Mouse (Mus musculus) heart, postnatal 0 days (tissue): Measurements from ENCODE around the gene Zfp853. TPM values are rescaled to one million over a fixed set of nuclear protein-coding genes. Genes with fewer than 3 reads are reported as not detected.

Experiments
- ATAC-seq: fragments of 200-750 bp; cut with Nextera tagmentation; 2 replicates; pipeline ENCODE4 v1.8.0; 2017; ENCODE audit warnings: low read depth, moderate number of reproducible peaks, moderate library complexity; ENCODE audit not compliant: insufficient read depth
- DNase-seq: peaks from one replicate; pipeline ENCODE4 v3.0.0-alpha.2; 2016; ENCODE audit warnings: low spot score
- H3K27ac ChIP-seq: fragments of 300-500 bp; sonication (generic); 2 replicates; pipeline ENCODE4 v1.5.1; 2014; ENCODE audit warnings: low read depth, mild to moderate bottlenecking
- H3K27me3 ChIP-seq: fragments of 300-500 bp; sonication (generic); 2 replicates; pipeline ENCODE4 v1.6.1; 2014; ENCODE audit warnings: low read length, mixed read lengths; ENCODE audit not compliant: control insufficient read depth, insufficient read depth
- H3K36me3 ChIP-seq: fragments of 300-500 bp; sonication (generic); replicated peaks from 2 replicates; pipeline ENCODE4 v1.6.1; 2014; ENCODE audit warnings: low read length, mixed read lengths; ENCODE audit not compliant: control insufficient read depth, insufficient read depth
- H3K4me1 ChIP-seq: fragments of 300-500 bp; sonication (generic); 2 replicates; pipeline ENCODE4 v1.6.1; 2014; ENCODE audit warnings: antibody characterized with exemption; ENCODE audit not compliant: control insufficient read depth, insufficient read depth
- H3K4me2 ChIP-seq: fragments of 300-500 bp; sonication (generic); 2 replicates; pipeline ENCODE4 v1.6.1; 2014; ENCODE audit warnings: low read depth, mild to moderate bottlenecking, low read length, moderate library complexity
- H3K4me3 ChIP-seq: fragments of 300-500 bp; sonication (generic); 2 replicates; pipeline ENCODE4 v1.5.1; 2014; ENCODE audit warnings: low read depth, low read length
- H3K9ac ChIP-seq: fragments of 300-500 bp; sonication (generic); replicated peaks from 2 replicates; pipeline ENCODE4 v1.6.1; 2014; ENCODE audit warnings: low read depth, low read length, mixed read lengths
- H3K9me3 ChIP-seq: fragments of 300-500 bp; sonication (generic); replicated peaks from 2 replicates; pipeline ENCODE4 v1.6.1; 2016; ENCODE audit warnings: low read length; ENCODE audit not compliant: control insufficient read depth
- CTCF ChIP-seq: IDR thresholded peaks from 2 replicates; pipeline ENCODE4 v1.5.1; 2016; ENCODE audit warnings: antibody characterized with exemption, control low read depth, low read depth
- EP300 ChIP-seq: IDR thresholded peaks from 2 replicates; pipeline ENCODE4 v1.6.1; 2016; ENCODE audit warnings: antibody characterized with exemption, low read depth
- WGBS: fragments of 180-500 bp; shearing (Covaris S2); extraction: QIAGEN DNeasy Blood & Tissue Kit; methylation state at CpG from one replicate; pipeline ENCODE4 v1.1.7; 2014; 5-methylcytosine and 5-hydroxymethylcytosine counted together
- polyA plus RNA-seq: library from polyadenylated mRNA; unstranded; fragments of >200 nt; fragmentation: Nextera tagmentation; extraction: Ambion mirVana; gene quantifications from 2 replicates; pipeline ENCODE4 v1.2.1, GENCODE M21; 2015
- total RNA-seq: library from RNA; depleted of rRNA; stranded (reverse); fragments of >200 nt; gene quantifications from 2 replicates; pipeline ENCODE4 v1.2.3, GENCODE M21; 2014; ENCODE audit warnings: low replicate concordance

Zfp853 gene
- total and polyA plus RNA-seq, 2 experiments from 2014 or later, result 0.04 TPM; not detected in 1

GRCm38 (mm10) chr5:143299686-143300085 lies 6.3 kb upstream of the Zfp853 start:
- no peak overlapping the region for H3K27ac ChIP-seq
- H3K4me3 ChIP-seq, result no peak overlapping the region
- no peak overlapping the region for H3K9ac ChIP-seq
- no peaks in the 10 kb centered on the region for H3K9me3 ChIP-seq
- H3K27me3 ChIP-seq, result no peaks in the 10 kb centered on the region
- 89% methylated on average over 4 of the region's 4 CpGs for WGBS
- H3K4me2 ChIP-seq, result no peak overlapping the region
- H3K36me3 ChIP-seq, result peaks cover 39% of the 10 kb centered on the region
- DNase-seq (no peak), ATAC-seq (no peak)
- TF ChIP-seq CTCF (peak; percentile 67), EP300 (no peak)
- H3K4me1 ChIP-seq, result no peaks in the 10 kb centered on the region

GRCm38 (mm10) chr5:143298391-143298790 lies 5.0 kb upstream of the Zfp853 start:
- Histone ChIP-seq H3K27me3 (peaks cover 12% of the 10 kb centered on the region), H3K27ac (no peak overlapping the region), H3K4me3 (no peak overlapping the region), H3K9ac (no peak overlapping the region), H3K36me3 (peaks cover 31% of the 10 kb centered on the region), H3K4me2 (no peak overlapping the region), H3K9me3 (no peaks in the 10 kb centered on the region), H3K4me1 (peaks cover 7% of the 10 kb centered on the region; the same call in 1 of the 2 replicates)
- ATAC-seq (no peak), DNase-seq (no peak)
- 90% methylated on average over 7 of the region's 7 CpGs for WGBS
- no peak for TF ChIP-seq CTCF
- TF ChIP-seq EP300, result no peak

- 56% methylated on average over 9 of the region's 9 CpGs for WGBS
- no peak for ATAC-seq
- no peak for DNase-seq
These were observed 4.6 kb upstream of the Zfp853 start for GRCm38 (mm10) chr5:143297986-143298385.

GRCm38 (mm10) chr5:143295330-143295729 lies 1.9 kb upstream of the Zfp853 start:
- 95% methylated on average over 2 of the region's 2 CpGs for WGBS
- TF ChIP-seq CTCF (no peak), EP300 (no peak)
- no peak overlapping the region for H3K27ac ChIP-seq

More at GRCm38 (mm10) chr5:143297986-143298385, 4.6 kb upstream of the Zfp853 start:
- H3K4me3 ChIP-seq, result no peak overlapping the region
- H3K27ac ChIP-seq, result no peak overlapping the region
- H3K4me2 ChIP-seq, result no peak overlapping the region
- peaks cover 27% of the 10 kb centered on the region for H3K36me3 ChIP-seq
- peaks cover 8% of the 10 kb centered on the region; the same call in 1 of the 2 replicates for H3K4me1 ChIP-seq
- H3K9ac ChIP-seq, result no peak overlapping the region
- H3K27me3 ChIP-seq, result peaks cover 16% of the 10 kb centered on the region
- H3K9me3 ChIP-seq, result no peaks in the 10 kb centered on the region
- TF ChIP-seq EP300 (no peak), CTCF (no peak)

GRCm38 (mm10) chr5:143294862-143295261 lies 1.4 kb upstream of the Zfp853 start:
- Histone ChIP-seq H3K4me2 (no peak overlapping the region), H3K36me3 (peaks cover 2% of the 10 kb centered on the region; the same call in 1 of the 2 replicates), H3K9ac (no peak overlapping the region), H3K4me3 (no peak overlapping the region), H3K9me3 (no peaks in the 10 kb centered on the region), H3K27ac (no peak overlapping the region), H3K27me3 (peaks cover 46% of the 10 kb centered on the region), H3K4me1 (peaks cover 8% of the 10 kb centered on the region; the same call in 1 of the 2 replicates)
- 92% methylated on average over 3 of the region's 3 CpGs for WGBS
- no peak for DNase-seq
- ATAC-seq, result no peak
- TF ChIP-seq EP300 (no peak), CTCF (peak; percentile 11)

More at GRCm38 (mm10) chr5:143295330-143295729, 1.9 kb upstream of the Zfp853 start:
- H3K9me3 ChIP-seq, result no peaks in the 10 kb centered on the region
- H3K36me3 ChIP-seq, result peaks cover 6% of the 10 kb centered on the region; the same call in 1 of the 2 replicates
- H3K4me3 ChIP-seq, result no peak overlapping the region
- peaks cover 8% of the 10 kb centered on the region; the same call in 1 of the 2 replicates for H3K4me1 ChIP-seq
- DNase-seq (no peak), ATAC-seq (no peak)
- no peak overlapping the region for H3K9ac ChIP-seq
- peaks cover 41% of the 10 kb centered on the region for H3K27me3 ChIP-seq
- no peak overlapping the region for H3K4me2 ChIP-seq

GRCm38 (mm10) chr5:143292879-143293278 lies 544 bp downstream of the Zfp853 start:
- Histone ChIP-seq H3K36me3 (no peaks in the 10 kb centered on the region), H3K9ac (peak overlapping the region; percentile 51), H3K27me3 (peaks cover 65% of the 10 kb centered on the region), H3K4me2 (peak overlapping the region; percentile 82), H3K4me3 (peak overlapping the region; percentile 50), H3K27ac (no peak overlapping the region), H3K9me3 (no peaks in the 10 kb centered on the region), H3K4me1 (peaks cover 8% of the 10 kb centered on the region; the same call in 1 of the 2 replicates)
- TF ChIP-seq EP300 (no peak), CTCF (no peak)
- no peak for DNase-seq
- WGBS, result 6% methylated on average over 12 of the region's 19 CpGs
- ATAC-seq, result no peak
